Mouse (Mus musculus) cerebellum, adult 2 months (tissue): ENCODE results near the gene Gm10563.

Experiments used
- CTCF ChIP-seq: fragments of 200-500 bp; IDR thresholded peaks from 2 replicates; pipeline ENCODE4 v1.5.1; 2011; ENCODE audit warnings: low read depth, mild to moderate bottlenecking, control low read depth, low read length, moderate library complexity, borderline replicate concordance; ENCODE audit not compliant: insufficient read depth
- POLR2A ChIP-seq: fragments of 200-500 bp; IDR thresholded peaks from 2 replicates; pipeline ENCODE4 v1.6.1; 2011; ENCODE audit warnings: low read length, control low read depth, borderline replicate concordance; ENCODE audit not compliant: insufficient read depth

- TF ChIP-seq CTCF (no peak), POLR2A (no peak)
Observed at GRCm38 (mm10) chr4:155666903-155667302, 21.7 kb upstream of the Gm10563 start.
